Mouse (Mus musculus): ENCODE measurements around the gene Mrgprg.

The Mrgprg gene

GRCm38 (mm10) chr7:143756125-143757026 lies 10.4 kb downstream of the Mrgprg start, which contains the start of gene Osbpl5:
Osbpl5 (minus strand) TSS chr7:143756985.
- no peak for DNase-seq (ENCODE audit: low read depth in 2 of 2, low spot score in 2 of 2)

- no peak for DNase-seq (ENCODE audit: low read depth in 2 of 2, low spot score in 2 of 2)
Measured at GRCm38 (mm10) chr7:143755357-143756124, 11.3 kb downstream of the Mrgprg start.

- DNase-seq (ENCODE audit: low read depth in 2 of 2, low spot score in 2 of 2) = peak; percentile 53 to 61
Measured at GRCm38 (mm10) chr7:143753990-143754715, 12.6 kb downstream of the Mrgprg start.

- no peak for DNase-seq (ENCODE audit: low read depth in 2 of 2, low spot score in 2 of 2)
Measured at GRCm38 (mm10) chr7:143752606-143753005, 14.2 kb downstream of the Mrgprg start.

GRCm38 (mm10) chr7:143752056-143752455 lies 14.7 kb downstream of the Mrgprg start:
- DNase-seq (ENCODE audit: low read depth in 2 of 2, low spot score in 2 of 2) = no peak

- no peak for DNase-seq (ENCODE audit: low read depth in 2 of 2, low spot score in 2 of 2)
Measured at GRCm38 (mm10) chr7:143751380-143751779, 15.4 kb downstream of the Mrgprg start.

- no peak for DNase-seq (ENCODE audit: low read depth in 2 of 2, low spot score in 2 of 2)
Measured at GRCm38 (mm10) chr7:143749045-143749444, 17.7 kb downstream of the Mrgprg start.

- peak; percentile 76 to 85 for DNase-seq (ENCODE audit: low read depth in 2 of 2, low spot score in 2 of 2)
Measured at GRCm38 (mm10) chr7:143748041-143748868, 18.5 kb downstream of the Mrgprg start.

- DNase-seq (ENCODE audit: low read depth in 2 of 2, low spot score in 2 of 2) = no peak
Measured at GRCm38 (mm10) chr7:143740653-143741052, 26.1 kb downstream of the Mrgprg start.

- DNase-seq (ENCODE audit: low read depth in 2 of 2, low spot score in 2 of 2) = peak; percentile 47 to 60
Measured at GRCm38 (mm10) chr7:143739511-143740461, 27.0 kb downstream of the Mrgprg start.

- DNase-seq (ENCODE audit: low read depth in 2 of 2, low spot score in 2 of 2) = no peak
Measured at GRCm38 (mm10) chr7:143738601-143739006, 28.2 kb downstream of the Mrgprg start.

GRCm38 (mm10) chr7:143738194-143738593 lies 28.6 kb downstream of the Mrgprg start:
- no peak for DNase-seq (ENCODE audit: low read depth in 2 of 2, low spot score in 2 of 2)

- no peak for DNase-seq (ENCODE audit: low read depth in 2 of 2, low spot score in 2 of 2)
Measured at GRCm38 (mm10) chr7:143733746-143734145, 33.0 kb downstream of the Mrgprg start.

GRCm38 (mm10) chr7:143729886-143730285 lies 36.9 kb downstream of the Mrgprg start:
- no peak for DNase-seq (ENCODE audit: low read depth in 2 of 2, low spot score in 2 of 2)

GRCm38 (mm10) chr7:143726396-143726795 lies 40.4 kb downstream of the Mrgprg start:
- DNase-seq (ENCODE audit: low read depth in 2 of 2, low spot score in 2 of 2) = no peak

GRCm38 (mm10) chr7:143723841-143724240 lies 43.0 kb downstream of the Mrgprg start:
- no peak for DNase-seq (ENCODE audit: low read depth in 2 of 2, low spot score in 2 of 2)

GRCm38 (mm10) chr7:143722646-143723045 lies 44.1 kb downstream of the Mrgprg start:
- DNase-seq (ENCODE audit: low read depth in 2 of 2, low spot score in 2 of 2) = no peak

GRCm38 (mm10) chr7:143717811-143718210 lies 49.0 kb downstream of the Mrgprg start:
- no peak for DNase-seq (ENCODE audit: low read depth in 2 of 2, low spot score in 2 of 2)
